Mouse (Mus musculus) cerebral cortex, adult 2 months (tissue): Measurements from ENCODE around the gene Dap3.

Experiments
- WGBS: fragments of 180-500 bp; shearing (Covaris S2); methylation state at CpG from one replicate; pipeline ENCODE4 v1.1.7; 2018; 5-methylcytosine and 5-hydroxymethylcytosine counted together

Gene Dap3

DNA sequence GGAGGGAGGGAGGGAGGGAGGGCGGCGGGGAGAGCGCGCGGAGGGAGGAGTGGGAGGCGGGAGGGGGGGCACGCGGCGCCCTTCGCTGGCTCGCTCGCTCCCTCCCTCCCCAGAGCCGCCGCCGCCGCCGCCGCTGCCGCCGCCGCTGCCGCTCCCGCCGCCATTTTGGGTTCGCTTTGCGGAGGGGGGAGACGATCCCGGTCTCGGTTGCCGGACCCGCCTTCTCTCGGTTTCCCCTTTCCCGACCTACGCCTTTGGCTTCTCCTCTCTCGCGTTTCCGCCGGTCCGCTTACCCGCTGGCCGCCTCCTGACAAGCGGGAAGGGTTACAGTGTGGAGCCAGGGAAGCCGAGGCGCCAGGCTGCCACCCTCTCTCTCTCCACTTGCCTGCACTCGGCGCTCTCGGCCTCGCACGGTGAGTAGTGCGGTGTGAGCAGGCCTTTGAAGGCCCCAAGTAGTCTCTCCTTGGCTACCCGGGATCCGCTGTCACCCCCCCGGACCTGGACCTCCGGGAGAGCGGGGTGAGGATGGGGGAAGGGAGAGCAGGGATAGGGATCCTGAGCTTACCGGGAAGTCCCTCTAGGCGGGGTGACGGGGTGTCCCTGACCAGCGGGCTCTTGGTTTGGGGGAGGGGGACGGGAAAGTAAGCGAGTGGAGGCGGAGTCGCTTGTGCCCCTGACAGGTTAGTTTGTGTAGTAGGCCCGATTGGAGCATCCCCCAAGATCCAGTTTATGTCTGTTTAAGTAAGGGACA is at the start of gene Dap3, which contains the start of gene Ash1l:
Gene Dap3 (minus strand): TSS at position 606 of the 751 bp plus-strand sequence.
Gene Ash1l (plus strand): TSS at position 47 of the 751 bp plus-strand sequence.
- under 1% methylated on average over 39 of the region's 64 CpGs for WGBS

DNA sequence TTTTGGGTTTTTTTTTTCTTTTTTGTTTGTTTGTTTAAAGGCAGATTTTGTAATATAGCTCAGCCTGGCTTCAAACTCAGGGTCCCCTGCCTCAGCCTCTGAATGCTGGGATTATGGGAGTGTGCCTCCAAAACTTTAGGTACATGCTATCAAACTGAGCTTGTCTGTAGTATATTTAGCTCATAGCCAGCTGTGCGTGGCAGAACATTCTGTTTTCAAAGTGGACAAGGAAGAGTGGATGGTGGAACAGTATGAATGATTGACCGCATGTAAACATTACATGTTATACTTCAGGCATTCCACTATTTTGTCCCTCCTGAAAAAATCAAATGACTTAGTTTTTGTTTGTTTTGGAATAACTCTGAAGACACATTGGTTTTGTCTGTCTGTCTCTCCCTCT is 41.8 kb upstream of the Dap3 start:
- WGBS, result 52% methylated on average over 2 of the region's 2 CpGs

DNA sequence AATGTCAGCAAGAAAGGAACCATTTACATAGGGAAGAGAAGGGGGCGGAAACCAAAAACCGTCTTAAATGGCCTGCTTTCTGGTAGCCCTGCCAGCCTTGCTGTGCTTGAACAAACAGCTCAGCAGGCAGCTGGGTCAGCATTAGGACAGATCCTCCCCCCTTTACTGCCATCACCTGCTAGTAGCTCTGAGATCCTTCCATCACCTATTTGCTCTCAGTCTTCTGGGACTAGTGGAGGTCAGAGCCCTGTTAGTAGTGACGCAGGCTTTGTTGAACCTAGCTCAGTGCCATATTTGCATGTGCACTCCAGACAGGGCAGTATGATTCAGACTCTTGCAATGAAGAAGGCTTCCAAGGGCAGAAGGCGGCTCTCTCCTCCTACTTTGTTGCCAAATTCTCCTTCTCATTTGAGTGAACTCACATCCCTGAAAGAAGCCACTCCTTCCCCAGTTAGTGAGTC is 33.0 kb upstream of the Dap3 start:
- 38% methylated on average over 4 of the region's 4 CpGs for WGBS

DNA sequence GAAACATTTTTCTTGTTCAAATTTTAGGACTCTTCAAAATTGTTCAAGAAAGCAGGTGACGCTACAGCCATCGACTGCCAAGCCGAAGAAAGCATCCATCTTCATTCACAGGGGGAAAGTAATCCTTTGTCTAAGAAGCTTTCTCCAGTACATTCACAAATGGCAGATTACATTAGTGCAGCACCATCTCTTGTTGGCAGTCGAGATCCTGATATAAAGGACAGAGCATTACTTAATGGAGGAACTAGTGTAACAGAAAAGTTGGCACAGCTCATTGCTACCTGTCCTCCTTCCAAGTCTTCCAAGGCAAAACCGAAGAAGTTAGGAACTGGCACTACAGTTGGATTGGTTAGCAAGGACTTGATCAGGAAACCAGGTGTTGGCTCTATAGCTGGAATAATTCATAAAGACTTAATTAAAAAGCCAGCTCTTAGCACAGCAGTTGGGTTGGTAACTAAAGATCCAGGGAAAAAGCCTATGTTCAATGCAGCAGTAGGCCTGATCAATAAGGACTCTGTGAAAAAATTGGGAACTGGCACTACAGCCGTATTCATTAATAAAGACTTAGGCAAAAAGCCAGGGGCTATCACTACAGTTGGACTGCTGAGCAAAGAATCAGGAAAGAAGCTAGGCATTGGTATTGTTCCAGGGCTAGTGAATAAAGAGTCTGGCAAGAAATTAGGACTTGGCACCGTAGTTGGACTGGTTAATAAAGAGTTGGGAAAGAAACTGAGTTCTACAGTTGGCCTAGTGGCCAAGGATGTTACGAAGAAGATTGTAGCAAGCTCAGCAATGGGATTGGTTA is 30.4 kb upstream of the Dap3 start:
- WGBS, result 54% methylated on average over 8 of the region's 8 CpGs

DNA sequence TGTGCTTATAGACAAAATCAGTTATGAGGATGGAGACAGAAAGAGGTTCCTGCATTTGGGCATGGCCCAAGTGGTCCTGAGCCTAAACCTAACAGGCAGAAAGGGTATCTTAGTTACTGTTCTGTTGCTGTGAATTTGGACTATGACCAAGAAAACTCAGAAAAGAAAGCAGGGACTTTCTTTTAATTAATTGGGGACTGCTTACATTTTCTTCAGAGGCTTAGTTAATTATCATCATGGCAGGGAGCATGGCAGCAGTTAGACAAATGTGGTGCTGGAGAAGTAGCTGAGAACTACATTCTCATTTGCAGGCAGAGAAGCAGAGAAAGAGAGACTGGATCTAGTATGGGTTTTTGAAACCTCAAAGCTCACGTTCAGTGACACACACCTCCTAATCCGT is 24.0 kb upstream of the Dap3 start:
- WGBS, result 50% methylated on average over 2 of the region's 2 CpGs

DNA sequence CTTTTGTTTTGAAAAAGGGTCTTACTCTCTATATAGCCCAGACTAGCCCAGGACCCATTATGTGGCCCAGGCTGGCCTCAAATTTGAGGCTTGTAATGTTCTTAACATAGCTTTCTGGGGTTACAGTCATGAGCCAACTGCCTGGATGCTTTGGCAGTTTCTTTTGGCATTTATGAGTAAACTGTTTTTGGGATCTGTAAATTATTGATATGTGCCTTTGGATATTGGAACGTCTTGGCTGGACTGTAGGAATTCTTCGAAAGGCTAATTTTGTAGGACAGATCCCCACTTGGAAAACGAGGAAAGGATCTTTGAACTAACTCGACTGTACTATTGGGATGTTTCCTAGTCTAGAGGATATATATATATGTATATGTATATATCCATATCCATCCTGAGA is 2.3 kb upstream of the Dap3 start:
- WGBS, result 60% methylated on average over 4 of the region's 4 CpGs

DNA sequence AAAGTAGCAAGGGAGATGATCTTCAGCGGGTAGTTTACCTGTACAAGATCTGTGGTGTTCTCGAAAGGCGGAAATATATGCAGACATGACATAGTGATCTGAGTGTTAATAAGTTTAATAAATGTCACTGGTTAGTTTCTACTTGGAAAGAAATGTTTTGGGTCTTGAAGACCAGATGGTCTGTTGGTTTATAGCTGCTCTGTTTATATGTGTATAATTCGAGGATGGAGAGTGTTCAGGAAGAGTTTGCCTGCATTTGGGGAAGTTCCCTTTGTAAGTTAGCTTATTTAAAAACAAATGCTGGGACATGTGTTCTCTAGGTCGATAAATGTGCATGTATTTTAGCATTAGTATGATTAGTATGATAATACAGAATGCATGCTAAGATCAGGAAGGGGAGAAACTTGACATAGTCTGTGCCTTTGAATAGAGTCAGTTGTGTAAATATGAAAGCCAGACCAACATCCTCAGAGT is 383 bp upstream of the Dap3 start:
- under 1% methylated on average over 5 of the region's 5 CpGs for WGBS

DNA sequence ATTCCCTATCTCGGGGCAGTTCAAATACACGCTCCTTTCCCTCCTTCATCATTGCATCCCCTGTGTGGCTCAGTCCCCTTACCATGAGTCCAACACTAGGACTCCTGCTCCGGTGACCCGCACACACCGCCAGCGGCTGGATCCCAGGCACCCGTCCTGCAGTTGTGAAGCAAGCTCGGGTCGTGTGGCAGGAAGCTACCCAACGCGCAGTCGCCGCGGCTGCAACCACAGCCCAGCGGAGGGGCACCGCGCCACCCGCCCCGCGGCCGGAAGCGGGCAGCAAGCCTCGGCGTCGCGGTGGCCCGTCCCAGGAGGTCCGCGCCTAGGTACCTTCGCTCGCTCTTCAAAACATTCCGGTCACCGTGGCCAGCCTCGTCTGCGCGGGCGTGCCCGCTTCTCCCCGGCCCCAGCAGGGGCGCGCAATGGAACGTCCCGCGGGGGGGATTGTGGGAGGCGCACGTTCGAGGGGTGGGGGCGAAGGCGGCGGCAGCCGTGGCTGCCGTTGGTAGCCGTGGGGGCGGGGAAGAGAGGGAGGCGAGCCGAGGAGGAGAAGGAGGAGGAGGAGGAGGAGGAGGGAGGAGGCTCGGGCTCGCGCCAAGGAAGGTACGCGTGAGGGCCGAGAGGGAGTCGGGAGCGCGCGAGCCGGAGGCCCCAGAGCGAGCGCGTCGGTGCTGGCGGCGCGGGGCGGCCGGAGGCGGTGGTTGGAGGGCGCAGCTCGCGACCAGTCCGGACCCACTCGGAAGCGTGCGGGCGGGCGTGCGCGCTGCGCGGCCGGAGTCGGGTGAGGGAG is 1.0 kb downstream of the Dap3 start:
- 1% methylated on average over 85 of the region's 92 CpGs for WGBS

DNA sequence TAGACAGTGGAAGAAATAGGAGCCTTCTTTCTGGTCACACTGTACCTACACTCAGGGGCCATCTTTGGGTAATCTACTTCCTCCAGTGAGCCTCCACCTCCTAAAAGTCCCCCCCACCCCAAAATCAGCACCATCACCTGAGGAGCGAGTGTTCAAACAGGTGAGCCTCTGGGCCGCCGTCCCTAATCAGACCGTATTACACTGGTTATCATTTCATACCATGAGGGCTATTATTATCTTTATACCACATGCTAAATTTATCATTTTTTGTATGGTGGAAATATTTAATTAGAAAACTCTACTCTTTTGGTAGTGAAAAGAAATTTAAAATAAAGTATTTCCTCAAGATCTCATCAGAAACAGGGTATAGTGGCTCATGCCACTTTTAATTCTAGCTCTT is 6.9 kb downstream of the Dap3 start:
- WGBS, result 93% methylated on average over 4 of the region's 4 CpGs

DNA sequence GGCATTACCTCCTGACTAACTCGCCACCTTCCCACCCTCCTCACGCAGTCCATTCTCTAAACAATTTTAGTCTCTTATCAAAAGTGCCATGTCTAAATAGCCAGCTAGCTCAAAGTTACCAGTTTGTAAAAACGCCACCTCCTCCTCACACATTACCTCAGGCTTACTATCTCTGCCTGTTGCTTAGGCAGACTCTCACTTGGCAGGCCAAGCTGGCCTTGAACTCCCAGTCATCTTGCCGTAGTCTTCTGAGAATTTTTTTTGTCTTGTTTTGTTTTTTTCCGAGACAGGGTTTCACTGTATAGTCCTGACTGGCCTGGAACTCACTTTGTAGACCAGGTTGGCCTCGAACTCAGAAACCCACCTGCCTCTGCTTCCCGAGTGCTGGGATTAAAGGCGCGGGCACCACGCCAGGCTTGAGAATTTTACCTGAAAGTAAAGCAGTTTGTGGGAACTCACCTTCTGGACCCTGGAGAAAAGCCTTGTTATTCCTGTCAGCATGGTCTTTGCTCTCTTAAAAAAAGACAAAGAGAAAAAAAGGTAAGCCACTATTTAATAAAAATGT is 8.6 kb downstream of the Dap3 start:
- 89% methylated on average over 10 of the region's 10 CpGs for WGBS

DNA sequence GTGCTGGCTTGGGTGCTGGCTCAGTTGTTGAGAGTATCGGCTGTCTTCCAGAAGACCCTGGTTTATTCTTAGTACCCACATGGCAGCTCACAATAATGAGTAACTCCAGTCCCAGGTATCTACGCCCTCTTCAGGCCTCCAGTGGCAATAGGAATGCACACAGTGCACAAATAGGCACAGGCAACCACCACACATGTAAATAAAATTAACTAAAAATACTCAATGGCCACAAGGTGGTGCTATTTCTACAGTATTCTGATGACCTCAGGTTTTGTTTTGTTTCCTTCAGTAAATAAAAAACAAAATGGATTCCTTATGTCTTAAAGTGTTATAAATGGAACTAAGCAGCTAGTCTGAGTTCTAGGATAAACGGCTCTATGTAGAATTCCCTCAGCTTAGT is 11.2 kb downstream of the Dap3 start:
- 41% methylated on average over 3 of the region's 3 CpGs for WGBS

DNA sequence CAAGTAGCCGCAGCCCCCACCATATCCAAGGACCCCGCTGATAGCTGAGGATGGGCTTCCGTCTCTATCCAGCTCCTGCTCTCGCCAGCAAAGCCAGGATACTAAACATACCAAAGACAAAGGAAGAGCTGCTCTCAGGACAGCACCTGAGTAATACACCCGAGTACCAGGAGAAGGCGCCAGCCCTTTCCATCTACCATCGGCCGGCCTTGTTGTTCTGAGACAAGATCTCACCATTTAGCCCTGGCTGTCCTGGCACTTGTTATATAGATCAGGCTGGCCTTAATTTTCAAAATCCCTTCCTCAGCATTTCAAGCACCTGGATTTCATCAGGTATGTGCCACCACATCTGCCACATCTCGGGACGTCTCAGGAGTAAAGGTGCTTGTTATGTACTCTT is 11.9 kb downstream of the Dap3 start:
- WGBS, result 94% methylated on average over 10 of the region's 10 CpGs

DNA sequence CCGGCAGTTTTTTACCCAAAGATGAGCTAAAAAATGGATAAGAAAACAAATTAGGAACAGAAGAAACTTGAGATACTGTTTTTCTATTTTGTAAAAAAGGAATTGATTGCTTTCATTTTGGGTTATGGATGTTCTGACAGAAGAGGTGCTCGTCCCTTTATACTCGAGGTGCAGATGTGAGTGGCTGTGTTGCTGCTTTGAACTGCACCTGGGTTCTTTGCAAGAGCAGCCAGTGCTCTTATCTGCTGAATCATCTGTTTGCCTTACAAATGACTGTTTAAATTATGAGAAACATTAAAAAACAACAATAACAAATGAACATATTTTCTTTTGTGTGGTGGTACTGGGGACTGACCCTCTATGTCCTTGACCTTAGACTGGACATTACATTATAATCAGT is 21.5 kb downstream of the Dap3 start:
- WGBS, result 73% methylated on average over 3 of the region's 3 CpGs

DNA sequence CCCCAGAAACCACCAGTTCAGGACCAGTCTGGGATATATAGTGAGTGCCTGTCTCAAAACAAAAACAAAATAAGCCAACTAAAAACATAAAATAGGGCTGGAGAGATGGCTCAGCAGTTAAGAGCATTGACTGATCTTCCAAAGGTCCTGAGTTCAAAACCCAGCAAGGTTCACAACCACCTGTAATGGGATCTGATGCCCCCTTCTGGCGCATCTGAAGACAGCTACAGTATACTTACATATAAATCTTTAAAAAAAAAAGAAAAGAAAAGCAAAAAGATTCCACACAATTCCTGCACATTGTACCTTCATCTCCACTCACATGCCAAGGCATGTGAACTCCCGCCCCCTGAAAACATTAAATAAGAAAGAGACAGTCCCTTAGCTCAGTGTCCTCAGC is 25.3 kb downstream of the Dap3 start:
- 96% methylated on average over 2 of the region's 2 CpGs for WGBS

DNA sequence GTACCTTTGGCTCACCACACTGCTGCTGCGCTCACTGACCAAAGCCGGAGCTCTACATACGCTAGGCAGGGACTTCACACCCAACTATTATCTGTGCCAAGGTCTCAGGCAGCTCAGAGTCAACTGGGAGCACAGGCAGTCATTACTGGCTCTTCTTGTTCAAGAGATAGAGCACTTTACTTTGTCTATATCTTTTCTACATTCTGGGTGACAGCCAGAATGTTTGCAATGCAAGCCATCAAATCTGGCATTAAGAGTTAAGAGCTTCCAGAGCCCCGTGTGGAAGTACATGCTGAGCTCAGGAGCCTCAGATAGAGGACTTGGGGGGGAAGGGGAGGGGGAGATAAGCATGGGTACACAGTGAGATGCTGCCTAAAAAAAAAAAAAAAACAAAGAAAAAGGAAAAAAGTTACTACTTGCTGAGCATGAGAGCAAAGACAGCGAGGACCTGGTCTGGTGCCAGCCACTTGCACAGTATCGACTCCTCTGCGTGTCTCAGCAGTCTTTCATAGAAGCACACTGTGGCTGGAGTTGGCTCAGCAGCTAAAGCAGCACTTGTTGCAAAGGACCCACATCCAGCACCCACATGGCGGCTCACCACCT is 26.9 kb downstream of the Dap3 start:
- WGBS, result 56% methylated on average over 8 of the region's 8 CpGs

DNA sequence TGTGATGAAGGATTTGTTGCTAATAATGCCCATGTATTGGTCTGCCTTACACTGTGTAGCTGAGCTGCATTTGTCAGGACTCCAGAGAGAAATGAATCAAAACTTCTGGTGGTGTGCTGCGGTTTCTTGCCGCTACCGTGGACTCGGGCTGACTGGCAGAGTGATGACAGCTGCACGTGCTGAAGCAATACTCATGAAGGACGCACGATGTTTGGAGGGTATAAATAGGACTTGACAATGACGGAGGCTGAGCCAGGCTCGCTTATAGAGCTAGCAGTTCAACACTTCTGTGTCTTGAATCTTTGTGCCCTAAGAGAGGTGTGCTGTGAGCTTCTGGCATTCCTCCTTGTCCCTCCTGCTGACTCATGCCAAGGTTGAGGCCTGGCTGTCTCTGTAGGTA is 29.6 kb downstream of the Dap3 start:
- 80% methylated on average over 9 of the region's 9 CpGs for WGBS

DNA sequence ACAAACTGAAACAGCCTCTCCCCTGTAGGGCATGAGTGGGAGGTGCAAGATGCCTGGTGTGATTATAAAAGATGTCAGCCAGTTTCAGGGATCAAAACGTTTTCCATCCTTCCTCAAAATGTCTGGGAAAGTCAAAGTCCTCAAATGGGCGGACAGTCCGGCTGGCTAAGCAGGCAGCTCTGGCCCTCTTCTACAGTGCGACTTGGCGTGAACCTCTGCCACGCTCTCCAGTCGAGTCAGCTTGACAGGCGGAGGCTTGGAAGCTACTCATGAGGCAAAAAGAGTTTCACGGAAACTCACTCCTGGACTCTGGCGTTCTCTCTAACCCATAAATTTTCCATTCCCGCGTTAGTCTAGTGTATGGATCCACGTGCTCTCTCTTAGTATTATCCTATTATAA is 32.0 kb downstream of the Dap3 start:
- WGBS, result 67% methylated on average over 13 of the region's 13 CpGs

DNA sequence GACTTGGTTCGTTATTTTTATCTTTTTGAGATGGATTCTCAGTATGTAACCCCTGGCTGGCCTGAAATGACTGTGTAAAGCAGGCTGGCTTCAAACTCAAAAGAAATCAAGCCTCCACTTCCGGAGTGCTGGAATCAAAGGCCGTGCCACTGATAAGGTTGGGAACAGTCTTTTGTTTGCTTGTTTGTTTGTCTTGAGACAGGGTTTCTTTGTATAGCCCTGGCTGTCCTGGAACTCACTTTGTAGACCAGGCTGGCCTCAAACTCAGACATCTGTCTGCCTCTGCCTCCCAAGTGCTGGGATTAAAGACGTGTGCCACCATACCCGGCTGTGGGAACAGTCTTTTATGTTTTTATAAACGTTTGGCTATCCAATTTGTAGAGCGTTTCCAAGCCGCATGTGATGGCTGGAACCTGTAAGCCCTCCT is 36.6 kb downstream of the Dap3 start:
- WGBS, result 19% methylated on average over 8 of the region's 8 CpGs

DNA sequence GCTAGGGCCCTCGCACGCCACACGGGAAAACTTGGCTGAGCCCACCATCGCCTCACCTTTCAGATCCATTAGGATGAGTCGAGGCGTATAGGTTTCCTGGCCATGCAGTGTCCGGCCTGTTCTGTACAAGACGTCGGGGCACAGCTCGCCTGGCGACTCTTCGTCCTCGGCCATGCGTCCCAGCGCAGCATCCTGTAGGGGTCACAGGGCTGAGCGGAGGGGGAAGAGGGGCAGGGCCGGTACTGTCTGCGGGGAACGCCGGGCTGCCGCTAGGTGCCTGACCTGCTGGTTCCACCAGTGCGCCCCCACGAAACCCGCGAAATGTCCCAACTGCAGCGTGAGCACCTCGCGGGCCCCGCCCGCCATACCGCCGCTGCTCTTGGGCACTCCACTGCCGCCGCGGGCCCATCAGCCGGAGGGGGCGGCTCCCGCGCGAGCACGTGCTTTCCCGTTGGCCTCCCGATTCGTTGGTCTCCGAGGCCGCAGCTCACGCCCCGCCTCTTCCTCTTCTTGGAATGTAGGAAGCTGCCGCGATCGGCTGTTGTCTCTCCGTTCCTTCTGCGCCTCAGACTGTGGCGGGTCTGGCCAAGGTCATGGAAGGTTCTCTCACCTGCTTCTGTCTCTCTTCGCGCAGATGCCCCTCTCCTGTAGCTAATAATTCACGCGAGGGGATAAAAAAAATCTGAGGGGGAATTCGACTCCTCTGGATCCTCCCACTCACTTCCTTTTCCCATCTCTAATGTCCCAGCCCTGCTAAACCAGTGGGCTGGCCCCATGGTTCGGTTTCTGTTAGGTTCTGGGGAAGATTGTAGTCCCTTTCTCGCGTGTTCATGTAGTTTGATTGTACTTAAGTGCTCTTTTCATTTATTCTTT is 37.2 kb downstream of the Dap3 start, which contains the start of gene Msto1:
Gene Msto1 (minus strand): TSS at position 489 of the 873 bp plus-strand sequence.
- under 1% methylated on average over 61 of the region's 62 CpGs for WGBS

DNA sequence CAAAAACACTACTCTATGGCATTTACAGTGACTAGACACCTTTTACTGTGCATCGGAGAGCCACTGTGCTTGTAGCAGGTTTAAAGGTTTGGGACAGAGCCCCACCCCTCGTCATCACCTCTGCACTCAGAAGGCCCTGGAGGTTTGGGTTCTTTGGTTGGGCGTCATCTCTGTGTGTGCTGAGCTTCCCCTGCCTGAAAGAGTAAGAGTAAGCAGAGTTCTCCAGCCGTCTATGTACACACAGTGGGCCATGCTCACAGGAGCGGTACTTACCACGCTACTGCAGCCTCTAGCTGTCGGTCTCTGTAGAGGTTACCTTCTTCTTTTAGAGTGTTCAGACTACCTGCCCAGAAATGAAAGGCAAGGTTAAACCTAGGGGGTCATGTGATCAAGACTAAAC is 38.4 kb downstream of the Dap3 start:
- WGBS, result 93% methylated on average over 7 of the region's 7 CpGs
